Mouse (Mus musculus): ENCODE measurements around the gene Osbpl11.

DNA sequence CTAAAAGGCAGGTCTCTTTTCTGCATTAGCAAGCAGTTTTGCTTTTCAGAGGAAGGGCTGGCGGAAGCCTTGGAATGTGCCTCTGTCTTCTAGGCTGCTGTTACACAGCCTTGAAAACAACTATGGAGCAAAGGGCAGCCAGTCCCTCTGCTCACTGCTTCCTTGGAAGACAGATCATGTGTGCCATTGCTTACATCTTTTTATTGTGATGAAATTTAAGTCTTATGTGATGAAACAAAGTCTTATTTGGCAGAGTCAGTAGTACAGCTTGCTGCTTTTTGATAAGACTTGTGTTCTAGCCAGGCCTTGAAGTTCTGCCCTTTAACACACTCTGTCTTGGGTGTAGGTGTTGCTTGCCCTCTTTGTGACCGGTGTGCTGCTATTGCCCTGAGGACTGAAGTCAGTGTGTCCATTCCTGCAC lies 6.8 kb downstream of the Osbpl11 start:
- TF ChIP-seq CTCF (IDR thresholded peaks at IDR 0.05; ENCODE audit: extremely low read depth, insufficient read depth, low read length) (no peak), POLR2A (IDR thresholded peaks at IDR 0.05; ENCODE audit: extremely low read depth, insufficient read depth, low read length) (no peak)

Data from cortical plate, adult 2 months (tissue).